Mouse (Mus musculus): ENCODE results near the gene Ccdc194. TPM values are rescaled to one million over a fixed set of nuclear protein-coding genes. Genes with fewer than 3 reads are reported as not detected.

The Ccdc194 gene
- polyA plus RNA-seq, 1 experiment: not detected

DNA sequence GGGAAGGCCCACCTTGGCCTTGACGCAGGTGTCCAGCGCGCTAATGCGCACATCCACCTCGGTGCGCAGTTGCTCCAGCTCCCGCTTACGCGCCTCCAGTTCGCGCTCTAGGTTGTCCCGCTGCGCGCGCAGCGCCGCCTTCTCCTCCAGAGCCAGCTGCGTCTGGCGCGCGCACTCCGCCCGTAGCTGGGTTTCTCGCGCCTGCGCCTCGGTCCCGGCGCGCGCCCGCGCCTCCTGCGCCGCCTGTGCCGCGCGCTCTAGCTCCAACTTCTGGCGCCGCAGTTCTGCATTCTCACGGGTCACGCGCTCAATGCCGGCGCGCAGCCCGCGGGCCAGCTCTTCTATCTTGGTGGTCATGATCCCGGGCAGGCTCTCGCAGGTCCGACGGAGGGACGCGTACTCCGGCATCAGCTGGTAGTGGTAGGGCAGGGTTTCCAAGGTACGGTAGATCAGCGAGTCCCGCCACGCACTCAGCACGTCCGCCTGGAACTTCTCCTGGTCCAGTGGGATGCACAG is 17.9 kb downstream of the Ccdc194 start:
- H3K27ac ChIP-seq (replicated peaks; ENCODE audit: low read depth, low read length): no peak overlapping the region
- peak overlapping the region; percentile 58 for H3K4me3 ChIP-seq (ENCODE audit: insufficient read depth, low read depth, low read length)
- H3K4me1 ChIP-seq (ENCODE audit: control insufficient read depth, insufficient read depth, insufficient read length, low read length): 0 out of 2 replicates have a peak, but pooled peaks cover 4% of the 10 kb centered on the region

DNA sequence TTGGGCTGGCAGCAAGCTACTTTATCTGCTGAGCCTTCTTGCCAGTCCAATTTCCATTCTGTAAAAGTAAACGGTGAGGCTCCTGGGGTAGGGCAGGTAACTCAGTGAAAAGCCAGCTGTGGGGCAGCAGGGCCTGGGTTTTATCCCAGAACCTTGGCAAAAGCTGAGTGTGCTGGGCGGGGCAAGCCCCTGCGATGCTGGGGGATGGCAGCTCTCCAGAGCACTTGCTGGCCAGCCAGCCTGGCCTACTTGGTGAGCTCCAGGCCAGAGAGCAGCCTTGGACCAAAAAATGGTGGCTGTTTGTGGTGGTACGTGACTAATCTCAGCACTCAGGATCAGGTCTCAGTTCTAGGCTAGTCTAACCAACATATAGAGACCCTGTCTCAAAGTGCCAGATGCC is 19.5 kb downstream of the Ccdc194 start:
- Histone ChIP-seq H3K4me1 (ENCODE audit: control insufficient read depth, insufficient read depth, insufficient read length, low read length) (0 out of 2 replicates have a peak, but pooled peaks cover 4% of the 10 kb centered on the region), H3K27ac (replicated peaks; ENCODE audit: low read depth, low read length) (no peak overlapping the region), H3K4me3 (ENCODE audit: insufficient read depth, low read depth, low read length) (no peak overlapping the region)

GRCm38 (mm10) chr8:71505326-71505725 is 20.2 kb downstream of the Ccdc194 start:
- Histone ChIP-seq H3K4me3 (ENCODE audit: insufficient read depth, low read depth, low read length) (no peak overlapping the region), H3K4me1 (ENCODE audit: control insufficient read depth, insufficient read depth, insufficient read length, low read length) (peaks cover 4% of the 10 kb centered on the region; the same call in 1 of the 2 replicates), H3K27ac (replicated peaks; ENCODE audit: low read depth, low read length) (no peak overlapping the region)

DNA sequence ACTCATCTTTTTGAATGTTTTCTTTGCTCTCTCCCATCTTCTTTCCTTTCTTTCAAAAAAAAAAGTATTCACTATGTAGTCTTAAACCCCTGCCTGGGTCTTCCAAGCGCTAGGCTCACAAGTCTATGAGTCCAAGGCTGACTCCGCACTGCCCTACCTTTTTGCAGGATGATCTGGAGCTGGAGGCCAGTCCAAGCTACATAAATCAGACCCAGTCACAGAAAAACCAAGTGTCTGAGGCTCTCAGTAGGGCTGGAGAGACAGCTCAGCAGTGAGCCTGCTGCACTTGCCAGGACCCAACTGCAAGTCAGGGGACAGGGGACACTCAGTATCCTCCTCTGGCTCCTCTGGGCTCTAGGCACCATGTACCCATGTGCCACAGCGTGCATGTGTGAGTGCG is 21.2 kb downstream of the Ccdc194 start:
- no peak overlapping the region for H3K27ac ChIP-seq (replicated peaks; ENCODE audit: low read depth, low read length)
- peaks cover 4% of the 10 kb centered on the region; the same call in 1 of the 2 replicates for H3K4me1 ChIP-seq (ENCODE audit: control insufficient read depth, insufficient read depth, insufficient read length, low read length)
- no peak overlapping the region for H3K4me3 ChIP-seq (ENCODE audit: insufficient read depth, low read depth, low read length)

DNA sequence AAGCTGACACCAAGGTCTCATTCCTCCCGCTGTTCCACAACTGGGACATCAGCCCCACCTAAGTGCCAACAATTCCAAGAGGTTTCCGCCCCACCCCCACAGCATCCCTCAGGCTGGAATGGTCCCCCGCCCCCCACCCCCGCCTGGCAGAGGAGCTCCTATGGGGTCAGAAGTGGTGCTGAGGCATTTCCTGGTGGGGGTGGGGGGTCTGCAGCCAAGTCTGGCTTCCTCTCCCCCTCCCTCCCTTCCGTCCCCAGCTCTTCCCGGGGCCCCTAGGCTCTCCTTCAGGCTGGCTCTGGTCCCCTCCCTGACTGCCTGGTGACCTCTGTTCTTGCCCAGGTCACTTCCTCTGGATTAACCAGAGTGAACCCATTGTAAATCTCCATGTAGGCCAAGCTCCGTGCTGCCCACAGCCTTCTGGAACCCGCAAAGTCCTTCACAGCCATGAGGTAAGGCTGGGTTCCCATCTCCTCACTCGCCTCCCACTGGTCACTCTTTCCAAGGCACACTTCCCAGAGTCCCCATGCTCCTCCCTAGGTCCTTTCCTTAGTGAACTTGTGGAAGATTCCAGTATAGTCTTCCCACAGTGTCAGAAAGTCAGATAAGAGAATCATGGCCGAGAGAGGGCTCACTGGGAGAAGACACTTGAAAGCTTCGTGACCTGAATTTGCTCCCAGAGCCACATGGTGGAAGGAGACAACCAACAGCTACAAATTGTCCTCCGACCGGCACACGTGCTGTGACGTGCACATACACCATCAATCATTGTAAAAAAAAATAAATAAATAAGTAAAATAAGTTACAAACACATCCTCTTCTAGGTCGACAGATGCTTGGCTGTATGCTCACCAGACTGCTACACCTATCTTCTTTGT is 26.5 kb downstream of the Ccdc194 start:
- Histone ChIP-seq H3K27ac (replicated peaks; ENCODE audit: low read depth, low read length) (peak overlapping the region; percentile 62), H3K4me3 (ENCODE audit: insufficient read depth, low read depth, low read length) (no peak overlapping the region), H3K4me1 (ENCODE audit: control insufficient read depth, insufficient read depth, insufficient read length, low read length) (peaks cover 28% of the 10 kb centered on the region)

- Histone ChIP-seq H3K4me3 (ENCODE audit: insufficient read depth, low read depth, low read length) (no peak overlapping the region), H3K27ac (replicated peaks; ENCODE audit: low read depth, low read length) (peak overlapping the region; percentile 52), H3K4me1 (ENCODE audit: control insufficient read depth, insufficient read depth, insufficient read length, low read length) (peaks cover 28% of the 10 kb centered on the region)
These were observed 27.5 kb downstream of the Ccdc194 start for GRCm38 (mm10) chr8:71497881-71498501.

- peaks cover 28% of the 10 kb centered on the region for H3K4me1 ChIP-seq (ENCODE audit: control insufficient read depth, insufficient read depth, insufficient read length, low read length)
- 0 out of 2 replicates have a peak overlapping the region, but pooled peaks have one; percentile 4 for H3K27ac ChIP-seq (replicated peaks; ENCODE audit: low read depth, low read length)
- H3K4me3 ChIP-seq (ENCODE audit: insufficient read depth, low read depth, low read length): no peak overlapping the region
These were observed 28.4 kb downstream of the Ccdc194 start for GRCm38 (mm10) chr8:71497077-71497645.

DNA sequence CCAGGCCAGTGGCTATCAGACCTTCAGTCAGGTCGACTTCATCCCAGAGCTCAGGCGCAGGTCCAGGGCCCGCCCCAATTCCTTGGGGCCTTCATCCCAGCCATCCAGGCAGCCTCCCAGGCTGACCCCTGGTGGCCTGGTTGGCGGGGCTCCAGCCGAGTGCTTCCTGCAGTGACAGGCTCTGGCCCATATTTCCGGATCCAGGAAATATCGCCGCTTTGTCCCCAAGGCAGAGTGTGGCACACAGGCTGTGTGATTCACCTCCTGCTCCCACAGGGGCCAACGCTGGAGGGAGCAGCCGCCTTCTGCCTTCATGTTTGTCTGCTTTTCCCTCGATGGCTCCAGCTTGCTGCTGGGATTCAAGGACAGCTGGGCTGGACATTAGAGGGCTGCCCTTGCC is 29.0 kb downstream of the Ccdc194 start:
- H3K27ac ChIP-seq (replicated peaks; ENCODE audit: low read depth, low read length): peak overlapping the region; percentile 47; the same call in 1 of the 2 replicates
- no peak overlapping the region for H3K4me3 ChIP-seq (ENCODE audit: insufficient read depth, low read depth, low read length)
- H3K4me1 ChIP-seq (ENCODE audit: control insufficient read depth, insufficient read depth, insufficient read length, low read length): peaks cover 28% of the 10 kb centered on the region

DNA sequence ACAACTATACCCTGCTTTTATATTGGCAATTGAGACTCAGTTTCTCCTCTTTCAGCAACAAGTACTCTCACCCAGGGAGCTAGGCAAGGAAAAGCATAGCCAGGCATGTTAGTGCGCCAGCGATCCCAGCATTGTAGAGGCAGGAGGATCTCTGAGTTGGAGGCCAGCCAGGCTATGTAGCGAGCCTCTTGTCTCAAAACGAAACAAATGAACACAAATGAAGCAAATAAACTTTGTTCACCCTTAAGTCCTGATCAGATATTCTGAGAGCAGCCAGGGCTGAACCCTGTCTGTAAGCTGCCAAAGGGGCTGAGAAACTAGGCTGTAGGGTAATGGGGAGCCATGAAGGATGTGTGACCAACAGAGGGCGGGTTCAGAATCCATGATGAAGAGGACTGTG is 29.7 kb downstream of the Ccdc194 start:
- Histone ChIP-seq H3K4me3 (ENCODE audit: insufficient read depth, low read depth, low read length) (no peak overlapping the region), H3K4me1 (ENCODE audit: control insufficient read depth, insufficient read depth, insufficient read length, low read length) (peaks cover 28% of the 10 kb centered on the region), H3K27ac (replicated peaks; ENCODE audit: low read depth, low read length) (peak overlapping the region; percentile 47)

GRCm38 (mm10) chr8:71495039-71495438 is 30.5 kb downstream of the Ccdc194 start:
- H3K4me1 ChIP-seq (ENCODE audit: control insufficient read depth, insufficient read depth, insufficient read length, low read length): peaks cover 28% of the 10 kb centered on the region

DNA sequence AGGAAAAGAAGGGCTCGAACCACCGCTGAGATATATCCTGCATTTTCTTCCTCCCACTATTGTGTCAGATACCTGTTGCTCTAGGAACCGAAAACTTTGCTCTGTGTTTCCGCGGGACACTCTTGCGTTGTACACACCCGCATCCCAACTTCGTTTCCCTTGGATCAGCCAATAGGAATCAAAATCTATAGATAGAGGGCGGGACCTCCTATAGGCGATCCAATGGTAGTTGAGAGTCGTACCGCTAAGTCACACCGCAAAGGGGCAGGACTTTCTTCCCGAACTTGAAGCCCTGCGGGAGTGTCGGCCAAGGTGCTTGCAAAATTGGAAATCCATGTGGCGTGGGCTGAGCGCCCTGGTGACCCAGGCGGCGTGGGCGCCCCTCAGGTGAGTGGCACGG is 37.1 kb downstream of the Ccdc194 start:
- H3K4me1 ChIP-seq (ENCODE audit: control insufficient read depth, insufficient read depth, insufficient read length, low read length): peaks cover 14% of the 10 kb centered on the region
- H3K4me3 ChIP-seq (ENCODE audit: insufficient read depth, low read depth, low read length): peak overlapping the region; percentile 70
- H3K27ac ChIP-seq (replicated peaks; ENCODE audit: low read depth, low read length): peak overlapping the region; percentile 80

More at GRCm38 (mm10) chr8:71495039-71495438, 30.5 kb downstream of the Ccdc194 start:
- Histone ChIP-seq H3K4me3 (ENCODE audit: insufficient read depth, low read depth, low read length) (no peak overlapping the region; the same call in 1 of the 2 replicates), H3K27ac (replicated peaks; ENCODE audit: low read depth, low read length) (no peak overlapping the region)

DNA sequence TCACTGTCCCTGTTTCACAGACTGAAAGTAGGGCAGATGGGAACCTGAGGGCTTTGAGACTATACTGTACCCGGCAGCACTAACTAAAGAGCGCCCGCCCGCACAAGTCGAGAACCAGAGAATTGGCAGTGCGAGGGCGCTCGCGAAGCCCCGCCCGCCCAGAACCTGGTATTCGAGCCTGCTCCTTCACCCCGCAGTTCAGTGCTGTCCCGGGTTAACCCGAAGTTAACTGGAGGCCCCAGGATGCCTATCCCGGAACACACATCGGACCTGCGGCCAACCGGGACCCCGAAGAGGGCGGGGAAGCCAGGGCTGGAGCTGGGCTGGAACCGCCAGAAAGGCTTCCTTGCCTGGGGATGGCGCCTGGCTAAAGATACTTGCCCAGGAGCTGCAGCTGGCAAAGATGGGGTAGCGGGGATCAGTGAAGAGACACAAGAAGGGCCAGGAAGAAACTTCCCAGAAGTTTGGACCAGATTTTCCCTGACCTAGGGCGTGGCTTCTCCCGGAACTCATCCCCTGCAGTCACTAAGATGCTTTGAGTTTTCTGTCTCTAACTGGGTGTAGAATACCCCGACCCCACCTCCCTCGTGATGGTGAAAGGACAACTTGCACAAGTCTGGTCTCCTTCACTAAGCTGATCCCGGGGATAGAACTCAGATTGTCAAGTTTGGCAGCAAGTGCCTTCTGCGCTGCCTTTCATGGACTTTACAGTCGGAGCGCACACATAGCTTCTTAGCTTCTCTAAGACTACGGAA is 37.6 kb downstream of the Ccdc194 start, which contains the start of gene Gtpbp3:
Gene Gtpbp3 (plus strand): TSS at position 413 of the 755 bp plus-strand sequence.
- Histone ChIP-seq H3K27ac (replicated peaks; ENCODE audit: low read depth, low read length) (peak within 1 kb of the TSS; percentile 80), H3K4me3 (ENCODE audit: insufficient read depth, low read depth, low read length) (peak within 1 kb of the TSS; percentile 70), H3K4me1 (ENCODE audit: control insufficient read depth, insufficient read depth, insufficient read length, low read length) (peaks cover 14% of the 10 kb centered on the region)

- H3K4me3 ChIP-seq (ENCODE audit: insufficient read depth, low read depth, low read length): peak overlapping the region; percentile 33
- H3K27ac ChIP-seq (replicated peaks; ENCODE audit: low read depth, low read length): peak overlapping the region; percentile 68
- peaks cover 14% of the 10 kb centered on the region for H3K4me1 ChIP-seq (ENCODE audit: control insufficient read depth, insufficient read depth, insufficient read length, low read length)
These were observed 39.4 kb downstream of the Ccdc194 start for GRCm38 (mm10) chr8:71486136-71486529.
